Mouse (Mus musculus) midbrain, embryonic 13.5 days (tissue): ENCODE measurements around the gene Jmjd7. TPM values are rescaled to one million over a fixed set of nuclear protein-coding genes. Genes with fewer than 3 reads are reported as not detected.

ENCODE experiments used
- ATAC-seq: fragments of 200-750 bp; cut with Nextera tagmentation; 2 replicates; pipeline ENCODE4 v1.8.0; 2017; ENCODE audit warnings: mild to moderate bottlenecking, moderate TSS enrichment, moderate library complexity
- H3K27ac ChIP-seq: fragments of 300-500 bp; sonication (generic); 2 replicates; pipeline ENCODE4 v1.5.1; 2015; ENCODE audit warnings: inconsistent platforms, mild to moderate bottlenecking, moderate library complexity
- H3K27me3 ChIP-seq: fragments of 300-500 bp; sonication (generic); 2 replicates; pipeline ENCODE4 v1.6.1; 2015; ENCODE audit warnings: mild to moderate bottlenecking, inconsistent platforms
- H3K36me3 ChIP-seq: fragments of 300-500 bp; sonication (generic); 2 replicates; pipeline ENCODE4 v1.6.1; 2015; ENCODE audit warnings: mild to moderate bottlenecking, inconsistent platforms
- H3K4me1 ChIP-seq: fragments of 300-500 bp; sonication (generic); replicated peaks from 2 replicates; pipeline ENCODE4 v1.6.1; 2015; ENCODE audit warnings: inconsistent platforms
- H3K4me2 ChIP-seq: fragments of 300-500 bp; sonication (generic); replicated peaks from 2 replicates; pipeline ENCODE4 v1.6.1; 2015; ENCODE audit warnings: moderate library complexity, mild to moderate bottlenecking, inconsistent platforms
- H3K4me3 ChIP-seq: fragments of 300-500 bp; sonication (generic); replicated peaks from 2 replicates; pipeline ENCODE4 v1.5.1; 2015; ENCODE audit warnings: mild to moderate bottlenecking, inconsistent platforms
- H3K9ac ChIP-seq: fragments of 300-500 bp; sonication (generic); replicated peaks from 2 replicates; pipeline ENCODE4 v1.6.1; 2015; ENCODE audit warnings: mild to moderate bottlenecking, inconsistent platforms
- H3K9me3 ChIP-seq: fragments of 300-500 bp; sonication (generic); 2 replicates; pipeline ENCODE4 v1.6.1; 2016; ENCODE audit warnings: mild to moderate bottlenecking, inconsistent platforms
- WGBS: fragments of 180-500 bp; shearing (Covaris S2); methylation state at CpG from one replicate; pipeline ENCODE4 v1.1.7; 2015; 5-methylcytosine and 5-hydroxymethylcytosine counted together
- polyA plus RNA-seq: library from polyadenylated mRNA; unstranded; fragments of >200 nt; fragmentation: Nextera tagmentation; extraction: Ambion mirVana; gene quantifications from 2 replicates; pipeline ENCODE4 v1.2.1, GENCODE M21; 2015

The Jmjd7 gene
- polyA plus RNA-seq, 1 experiment from 2014 or later: 26.5 TPM

DNA sequence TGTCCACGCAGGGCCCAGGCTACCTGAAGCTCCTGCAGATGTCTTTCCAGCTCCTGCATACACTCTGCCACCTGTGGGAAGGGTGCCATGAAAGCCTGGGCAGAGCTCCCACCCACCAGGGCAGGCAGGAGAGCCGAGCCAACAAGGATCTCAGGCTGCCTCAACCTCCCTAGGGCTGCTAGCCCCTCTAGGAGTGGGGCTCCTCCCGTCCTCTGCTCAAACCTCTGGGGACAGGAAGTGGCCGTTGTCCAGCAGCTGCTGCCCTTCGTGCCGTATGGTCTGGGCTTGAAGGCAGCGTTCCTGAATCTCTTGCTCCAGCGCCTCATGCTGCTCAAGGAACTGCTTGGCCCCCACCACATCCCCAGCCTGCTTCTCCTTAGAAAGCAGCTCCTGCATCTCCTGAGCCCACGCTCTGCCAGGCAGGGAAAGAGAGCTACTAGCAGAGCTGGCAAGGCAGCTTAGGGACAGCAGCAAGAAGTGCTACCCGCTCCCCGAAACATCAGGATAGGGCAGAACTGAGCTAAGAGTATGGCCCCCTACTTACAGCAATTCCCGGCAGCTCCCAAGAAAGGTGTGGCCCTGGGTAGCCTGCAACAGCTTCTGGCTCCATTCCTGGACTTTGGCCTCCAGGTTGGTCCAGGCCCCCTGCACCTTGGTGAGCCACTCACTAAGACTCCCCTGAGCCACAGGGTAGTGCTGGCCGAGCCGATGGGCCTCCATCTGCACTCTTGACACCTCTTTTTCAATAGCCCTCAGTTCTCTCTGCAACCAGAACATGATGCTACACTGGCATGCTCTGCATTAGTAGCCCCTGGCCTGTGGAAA is 19.4 kb downstream of the Jmjd7 start:
- Histone ChIP-seq H3K4me1 (0 out of 2 replicates have a peak, but pooled peaks cover 2% of the 10 kb centered on the region), H3K27me3 (no peaks in the 10 kb centered on the region), H3K4me2 (no peak overlapping the region), H3K36me3 (peaks cover 11% of the 10 kb centered on the region), H3K9ac (no peak overlapping the region), H3K27ac (no peak overlapping the region), H3K9me3 (no peaks in the 10 kb centered on the region), H3K4me3 (no peak overlapping the region)
- WGBS: 75% methylated on average over 14 of the region's 14 CpGs
- ATAC-seq: no peak

DNA sequence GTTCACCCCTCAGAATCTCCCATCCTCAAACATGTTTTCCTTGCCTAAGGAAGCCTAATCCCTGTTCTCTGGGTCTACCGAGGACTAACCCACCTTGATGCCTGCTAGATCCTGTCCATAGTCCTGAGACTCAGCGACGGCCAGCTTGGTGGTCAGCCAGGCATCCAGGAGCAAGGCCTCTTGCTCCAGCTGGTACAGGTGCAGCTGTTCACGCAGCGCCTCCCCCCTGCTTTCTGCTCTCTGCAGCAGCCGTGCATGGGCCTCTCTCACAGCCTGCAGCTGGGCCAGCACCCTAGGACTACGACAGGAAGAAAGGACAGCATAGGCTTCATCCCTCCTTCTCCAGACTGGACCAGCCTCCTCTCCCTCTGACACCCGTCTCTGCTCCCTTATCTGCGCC is 20.9 kb downstream of the Jmjd7 start:
- no peaks in the 10 kb centered on the region for H3K36me3 ChIP-seq
- H3K27me3 ChIP-seq: no peaks in the 10 kb centered on the region
- H3K9ac ChIP-seq: no peak overlapping the region
- H3K9me3 ChIP-seq: no peaks in the 10 kb centered on the region
- no peak overlapping the region for H3K27ac ChIP-seq
- 0 out of 2 replicates have a peak, but pooled peaks cover 2% of the 10 kb centered on the region for H3K4me1 ChIP-seq
- H3K4me2 ChIP-seq: no peak overlapping the region
- 79% methylated on average over 9 of the region's 9 CpGs for whole genome bisulfite sequencing
- no peak overlapping the region for H3K4me3 ChIP-seq
- no peak for ATAC-seq

DNA sequence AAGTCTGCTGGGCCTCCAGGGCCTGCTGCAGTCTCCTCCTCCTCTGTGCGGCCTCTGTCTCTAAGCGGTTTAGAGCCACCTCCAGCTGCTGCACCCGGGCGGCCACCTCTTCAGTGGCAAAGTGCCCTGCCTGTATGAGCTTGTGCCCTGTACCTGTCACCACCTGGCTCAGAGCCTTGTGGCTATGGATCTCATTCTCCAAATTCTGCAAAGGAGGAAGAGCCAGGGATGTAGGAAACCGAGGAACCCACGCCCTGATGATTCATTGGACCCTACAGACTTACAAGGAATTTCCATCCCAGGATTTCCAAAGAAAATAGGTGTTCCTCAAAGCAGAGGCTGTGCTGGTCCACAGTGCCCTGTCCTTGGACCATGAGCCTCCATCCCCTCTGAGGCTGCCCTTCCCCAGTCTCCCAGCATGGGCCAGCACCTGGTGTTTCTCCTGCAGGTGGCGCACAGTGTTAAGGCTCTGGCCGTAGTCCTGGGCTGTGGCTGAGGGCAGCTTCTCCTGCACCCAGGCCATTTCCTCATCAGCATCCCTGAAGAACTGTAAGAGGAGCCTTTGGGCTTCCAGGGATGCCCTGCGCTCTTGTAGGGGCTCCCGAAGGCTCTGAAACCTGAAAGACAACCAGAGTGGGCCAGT is 22.5 kb downstream of the Jmjd7 start:
- Histone ChIP-seq H3K36me3 (no peaks in the 10 kb centered on the region), H3K27me3 (no peaks in the 10 kb centered on the region), H3K4me2 (no peak overlapping the region), H3K4me3 (no peak overlapping the region), H3K4me1 (0 out of 2 replicates have a peak, but pooled peaks cover 2% of the 10 kb centered on the region), H3K27ac (no peak overlapping the region), H3K9ac (no peak overlapping the region), H3K9me3 (no peaks in the 10 kb centered on the region)
- 62% methylated on average over 10 of the region's 10 CpGs for WGBS
- ATAC-seq: 0 out of 2 replicates have a peak, but pooled peaks have one; percentile 73

DNA sequence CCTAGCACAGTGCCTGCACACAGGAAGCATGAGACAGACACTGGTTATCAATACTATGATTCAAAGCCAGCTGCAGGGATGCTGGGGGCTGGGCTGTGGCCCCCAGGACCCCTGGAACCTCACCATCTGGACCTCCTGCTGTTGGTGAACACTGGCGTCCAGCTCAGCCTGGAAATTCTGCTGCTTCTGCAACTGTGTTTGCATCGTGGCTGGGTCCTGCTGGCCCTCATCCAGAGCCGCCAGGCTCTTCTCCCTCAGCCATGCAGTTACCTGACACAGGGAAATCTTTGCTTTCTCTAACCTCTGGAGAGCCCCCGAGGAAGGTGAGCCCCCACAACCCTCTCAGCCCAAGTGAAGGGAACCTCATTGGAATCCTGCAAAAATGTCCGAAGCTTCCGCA is 24.1 kb downstream of the Jmjd7 start:
- H3K4me1 ChIP-seq: 0 out of 2 replicates have a peak, but pooled peaks cover 1% of the 10 kb centered on the region
- no peaks in the 10 kb centered on the region for H3K27me3 ChIP-seq
- H3K4me3 ChIP-seq: no peak overlapping the region
- WGBS: 65% methylated on average over 6 of the region's 6 CpGs
- no peak overlapping the region for H3K4me2 ChIP-seq
- ATAC-seq: no peak
- H3K9me3 ChIP-seq: no peaks in the 10 kb centered on the region
- H3K9ac ChIP-seq: no peak overlapping the region
- H3K36me3 ChIP-seq: no peaks in the 10 kb centered on the region
- no peak overlapping the region for H3K27ac ChIP-seq

DNA sequence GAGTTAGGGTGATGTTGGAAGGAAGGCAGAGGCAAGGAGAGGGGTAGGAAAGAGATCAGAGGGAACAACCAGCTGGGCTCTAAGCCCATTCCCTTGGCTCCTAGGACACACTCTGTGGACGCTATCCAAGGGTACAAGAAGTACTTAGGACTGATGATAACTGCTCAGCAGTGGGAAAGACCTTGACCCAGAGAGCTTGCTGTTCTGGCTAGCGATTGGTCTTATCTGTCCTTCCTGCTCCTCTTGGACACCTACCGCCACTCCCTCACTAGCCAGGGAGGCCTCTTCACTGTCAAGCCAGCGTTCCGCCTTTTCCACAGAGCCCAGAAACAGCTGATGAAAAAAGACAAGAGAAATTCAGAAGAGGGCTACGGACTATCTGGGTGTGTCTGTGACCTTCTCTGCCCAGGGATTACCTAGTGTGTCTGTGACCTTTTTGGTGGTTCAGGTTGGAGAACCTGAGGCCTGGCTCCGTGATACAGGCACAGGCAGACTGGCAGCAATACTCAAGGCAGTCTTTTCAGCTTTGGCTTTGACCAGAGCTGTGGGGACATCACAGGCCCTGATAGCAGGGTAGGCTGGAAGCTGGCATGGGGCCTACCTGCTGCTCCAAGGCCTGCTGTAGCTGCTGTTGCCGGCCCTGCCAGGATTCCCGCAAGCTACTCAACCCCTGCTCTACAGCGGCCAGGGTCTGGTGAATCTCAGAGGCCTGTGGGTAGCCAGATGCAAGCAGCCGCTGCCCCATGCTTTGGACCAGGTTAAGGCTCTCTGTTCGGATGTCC is 27.7 kb downstream of the Jmjd7 start:
- 92% methylated on average over 12 of the region's 12 CpGs for WGBS
- Histone ChIP-seq H3K4me3 (no peak overlapping the region), H3K27ac (no peak overlapping the region), H3K27me3 (no peaks in the 10 kb centered on the region), H3K4me1 (no peaks in the 10 kb centered on the region), H3K36me3 (no peaks in the 10 kb centered on the region), H3K9ac (no peak overlapping the region), H3K9me3 (no peaks in the 10 kb centered on the region), H3K4me2 (no peak overlapping the region)
- no peak for ATAC-seq

DNA sequence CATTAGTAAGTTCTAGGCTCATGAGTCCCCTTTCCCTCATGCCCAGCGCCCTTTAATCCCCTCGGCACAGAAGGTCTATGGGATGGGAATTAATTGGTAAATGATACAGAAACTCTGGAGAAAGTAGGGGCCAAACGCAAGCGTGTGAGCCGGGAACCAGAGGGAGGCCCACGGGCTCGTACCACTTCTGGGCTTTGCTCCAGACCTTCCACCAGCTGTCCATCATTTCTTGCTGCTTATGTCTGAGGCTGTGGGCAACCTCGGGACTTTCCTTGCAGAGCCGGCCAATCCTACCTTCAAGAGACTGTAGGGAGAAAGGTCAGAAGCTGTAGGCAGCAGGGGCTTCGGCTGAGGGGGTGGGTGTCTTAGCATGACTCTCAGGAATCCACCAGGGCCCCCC is 28.6 kb downstream of the Jmjd7 start:
- H3K9ac ChIP-seq: no peak overlapping the region
- 91% methylated on average over 10 of the region's 10 CpGs for WGBS
- no peak overlapping the region for H3K4me3 ChIP-seq
- H3K27me3 ChIP-seq: no peaks in the 10 kb centered on the region
- no peaks in the 10 kb centered on the region for H3K9me3 ChIP-seq
- no peak for ATAC-seq
- no peaks in the 10 kb centered on the region for H3K36me3 ChIP-seq
- no peak overlapping the region for H3K4me2 ChIP-seq
- H3K4me1 ChIP-seq: no peaks in the 10 kb centered on the region
- H3K27ac ChIP-seq: no peak overlapping the region

DNA sequence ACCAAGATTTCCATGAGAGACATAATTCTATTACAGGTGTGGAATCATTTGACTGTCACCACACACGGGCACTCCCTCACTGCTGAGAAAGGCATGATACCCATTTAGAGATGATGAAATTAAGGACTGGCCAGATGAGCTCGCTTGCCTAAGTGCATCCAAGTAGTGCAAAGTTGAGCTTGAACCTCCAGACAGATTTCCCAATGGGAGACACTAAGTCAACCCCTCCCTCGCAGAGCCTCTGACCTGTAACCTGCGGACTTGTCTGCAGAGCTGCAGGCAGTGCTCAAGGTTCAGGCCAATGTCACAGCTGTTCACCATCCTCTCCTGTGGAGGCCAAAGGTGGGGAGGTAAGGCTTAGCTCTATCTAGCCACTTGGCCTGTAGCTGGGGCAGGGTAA is 31.5 kb downstream of the Jmjd7 start:
- WGBS: 86% methylated on average over 4 of the region's 4 CpGs
- no peak overlapping the region for H3K4me3 ChIP-seq

DNA sequence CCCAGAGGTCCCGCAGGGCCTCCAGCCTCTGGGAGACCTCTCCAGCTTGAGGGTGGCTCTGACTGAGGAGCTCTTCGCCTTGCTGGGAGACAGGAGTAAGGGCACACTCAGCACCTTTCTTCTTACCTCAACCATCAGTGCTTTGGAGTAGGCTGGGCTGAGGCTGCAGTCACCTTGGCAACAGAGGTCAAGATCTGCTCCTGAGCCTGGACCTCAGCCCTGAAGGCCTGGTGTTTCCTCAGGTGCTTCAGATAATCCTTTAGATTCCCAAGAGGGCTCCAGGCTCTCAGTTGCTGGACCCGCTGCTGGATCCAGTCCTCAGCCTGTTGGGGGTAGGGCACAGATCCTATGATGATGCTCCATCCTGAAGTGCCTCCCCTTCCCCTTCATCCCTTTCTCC is 32.2 kb downstream of the Jmjd7 start:
- no peaks in the 10 kb centered on the region for H3K9me3 ChIP-seq
- ATAC-seq: no peak
- no peaks in the 10 kb centered on the region for H3K4me1 ChIP-seq
- H3K36me3 ChIP-seq: no peaks in the 10 kb centered on the region
- no peaks in the 10 kb centered on the region for H3K27me3 ChIP-seq
- no peak overlapping the region for H3K4me2 ChIP-seq
- H3K9ac ChIP-seq: no peak overlapping the region
- WGBS: 86% methylated on average over 3 of the region's 3 CpGs
- H3K27ac ChIP-seq: no peak overlapping the region
- H3K4me3 ChIP-seq: no peak overlapping the region

More for the DNA sequence above, 31.5 kb downstream of the Jmjd7 start:
- Histone ChIP-seq H3K36me3 (no peaks in the 10 kb centered on the region), H3K9me3 (no peaks in the 10 kb centered on the region), H3K4me1 (no peaks in the 10 kb centered on the region), H3K27me3 (no peaks in the 10 kb centered on the region), H3K4me2 (no peak overlapping the region), H3K27ac (no peak overlapping the region), H3K9ac (no peak overlapping the region)
- ATAC-seq: no peak

DNA sequence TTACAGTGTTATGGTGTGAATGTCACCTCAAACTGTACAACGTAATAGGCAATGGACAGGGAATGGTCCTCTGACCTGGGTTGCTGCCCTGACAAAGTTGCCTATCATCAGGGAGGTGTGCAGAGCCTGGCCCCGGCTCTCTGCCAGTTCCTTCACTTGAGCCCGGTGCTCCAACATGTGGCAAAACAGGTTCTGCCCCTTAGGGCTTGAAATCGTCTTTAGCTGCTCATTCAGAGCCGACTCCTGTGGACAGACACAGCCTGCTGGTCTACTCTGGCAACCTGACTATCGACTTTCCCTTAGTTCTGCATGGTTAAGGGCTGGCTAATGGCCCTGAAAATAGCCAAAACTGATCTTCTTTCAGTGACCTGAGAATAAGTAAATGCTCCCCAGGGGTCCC is 32.9 kb downstream of the Jmjd7 start:
- Histone ChIP-seq H3K36me3 (no peaks in the 10 kb centered on the region), H3K4me1 (no peaks in the 10 kb centered on the region), H3K4me2 (no peak overlapping the region), H3K27me3 (no peaks in the 10 kb centered on the region), H3K9ac (no peak overlapping the region), H3K27ac (no peak overlapping the region), H3K9me3 (no peaks in the 10 kb centered on the region), H3K4me3 (no peak overlapping the region)
- WGBS: 82% methylated on average over 6 of the region's 6 CpGs
- no peak for ATAC-seq

DNA sequence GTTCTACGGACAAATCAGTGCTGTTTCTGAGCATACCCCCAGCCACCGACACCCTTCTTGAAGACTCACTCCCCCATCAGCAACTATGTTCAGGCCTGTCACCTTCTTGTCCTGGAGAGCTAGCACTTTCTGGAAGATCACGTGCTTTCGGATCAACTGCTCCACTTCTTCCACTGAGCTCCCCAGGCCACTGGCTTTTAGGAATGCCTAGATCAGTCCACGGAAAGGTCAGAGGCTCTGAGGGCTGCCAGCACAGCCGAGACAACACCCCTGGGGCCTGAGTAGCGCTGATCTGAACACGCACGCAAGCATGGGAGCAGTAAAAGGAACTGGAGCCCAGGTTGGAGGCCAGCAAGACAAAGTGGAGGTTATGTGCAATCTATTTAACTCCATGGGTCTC is 33.4 kb downstream of the Jmjd7 start:
- WGBS: 79% methylated on average over 9 of the region's 9 CpGs
- ATAC-seq: no peak
- no peak overlapping the region for H3K4me3 ChIP-seq

DNA sequence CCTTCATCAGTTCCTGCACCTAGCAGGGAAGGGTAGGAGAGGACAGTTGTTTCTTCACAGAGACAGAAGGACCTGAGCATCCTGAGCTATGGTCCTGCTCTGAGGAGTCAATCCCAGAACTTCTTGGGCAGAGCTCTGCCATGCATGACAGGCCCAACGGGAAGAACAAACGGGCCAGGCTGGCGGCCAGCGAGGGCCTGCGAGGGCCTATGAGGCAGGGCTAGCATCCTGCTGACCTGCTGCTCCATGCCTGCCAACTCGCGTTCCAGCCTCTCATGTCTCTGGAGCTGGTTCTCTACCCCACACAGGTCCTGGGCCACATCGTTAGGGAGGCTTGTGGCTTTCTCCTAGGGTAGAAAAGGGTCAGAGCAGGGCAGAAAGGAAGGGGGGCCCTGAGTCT is 35.0 kb downstream of the Jmjd7 start:
- Histone ChIP-seq H3K4me2 (no peak overlapping the region), H3K27ac (no peak overlapping the region), H3K9ac (no peak overlapping the region; the same call in 1 of the 2 replicates), H3K4me3 (no peak overlapping the region), H3K9me3 (no peaks in the 10 kb centered on the region), H3K4me1 (no peaks in the 10 kb centered on the region), H3K27me3 (no peaks in the 10 kb centered on the region), H3K36me3 (no peaks in the 10 kb centered on the region)
- 73% methylated on average over 8 of the region's 8 CpGs for WGBS
- no peak for ATAC-seq

More for the DNA sequence above, 33.4 kb downstream of the Jmjd7 start:
- H3K27ac ChIP-seq: no peak overlapping the region
- H3K4me1 ChIP-seq: no peaks in the 10 kb centered on the region
- no peaks in the 10 kb centered on the region for H3K27me3 ChIP-seq
- no peaks in the 10 kb centered on the region for H3K36me3 ChIP-seq
- H3K4me2 ChIP-seq: no peak overlapping the region
- no peak overlapping the region for H3K9ac ChIP-seq
- no peaks in the 10 kb centered on the region for H3K9me3 ChIP-seq

DNA sequence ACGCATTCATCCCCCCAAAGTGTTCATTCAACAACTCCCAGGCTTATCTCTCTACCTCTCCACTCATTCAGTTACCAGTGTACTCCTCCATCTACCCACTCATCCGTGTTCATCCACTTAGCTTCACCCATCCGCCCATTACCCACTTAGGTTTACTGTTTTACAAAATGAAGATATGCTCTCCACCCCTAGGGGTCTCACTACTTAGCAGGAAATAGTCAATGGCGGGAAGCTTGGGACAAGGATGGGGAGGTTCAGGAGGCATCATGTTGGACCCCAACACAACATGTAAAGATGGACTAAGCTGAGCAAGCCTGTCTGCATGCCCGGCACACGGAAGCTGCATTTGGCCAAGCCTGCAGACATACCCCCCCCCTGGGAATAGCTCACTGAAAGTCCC is 37.4 kb downstream of the Jmjd7 start:
- H3K4me2 ChIP-seq: no peak overlapping the region
- no peaks in the 10 kb centered on the region for H3K9me3 ChIP-seq
- no peak overlapping the region for H3K4me3 ChIP-seq
- no peak overlapping the region for H3K9ac ChIP-seq
- H3K36me3 ChIP-seq: no peaks in the 10 kb centered on the region
- no peak overlapping the region for H3K27ac ChIP-seq
- WGBS: 87% methylated on average over 6 of the region's 6 CpGs
- no peaks in the 10 kb centered on the region for H3K27me3 ChIP-seq
- ATAC-seq: no peak
- no peaks in the 10 kb centered on the region for H3K4me1 ChIP-seq
